Mouse (Mus musculus) forebrain, embryonic 14.5 days (tissue): ENCODE results near the gene Med20. TPM values are rescaled to one million over a fixed set of nuclear protein-coding genes. Genes with fewer than 3 reads are reported as not detected.
A peak's percentile ranks its signal among the peaks of the same experiment; 100 is the strongest.

ENCODE experiments used
- ATAC-seq: fragments of 200-750 bp; cut with Nextera tagmentation; 2 replicates; pipeline ENCODE4 v1.8.0; 2017; ENCODE audit warnings: mild to moderate bottlenecking, moderate library complexity
- DNase-seq: peaks from one replicate; pipeline ENCODE4 v3.0.0-alpha.2; 2015; ENCODE audit warnings: low spot score
- H3K27ac ChIP-seq: fragments of 300-500 bp; sonication (generic); 2 replicates; pipeline ENCODE4 v1.5.1; 2014; ENCODE audit warnings: low read depth, mild to moderate bottlenecking, control low read depth, low read length, moderate library complexity
- H3K27me3 ChIP-seq: fragments of 300-500 bp; sonication (generic); replicated peaks from 2 replicates; pipeline ENCODE4 v1.6.1; 2014; ENCODE audit warnings: low read length, control low read depth, mixed read lengths; ENCODE audit not compliant: control insufficient read depth, insufficient read depth
- H3K36me3 ChIP-seq: fragments of 300-500 bp; sonication (generic); 2 replicates; pipeline ENCODE4 v1.6.1; 2014; ENCODE audit warnings: low read length, control low read depth; ENCODE audit not compliant: control insufficient read depth, insufficient read depth
- H3K4me1 ChIP-seq: fragments of 300-500 bp; sonication (generic); 2 replicates; pipeline ENCODE4 v1.6.1; 2014; ENCODE audit warnings: antibody characterized with exemption, low read length, control low read depth; ENCODE audit not compliant: control insufficient read depth, insufficient read depth
- H3K4me2 ChIP-seq: fragments of 300-500 bp; sonication (generic); 2 replicates; pipeline ENCODE4 v1.6.1; 2014; ENCODE audit warnings: mild to moderate bottlenecking, control low read depth, low read length
- H3K4me3 ChIP-seq: fragments of 300-500 bp; sonication (generic); 2 replicates; pipeline ENCODE4 v1.5.1; 2014; ENCODE audit warnings: low read depth, low read length, control low read depth
- H3K9ac ChIP-seq: fragments of 300-500 bp; sonication (generic); 2 replicates; pipeline ENCODE4 v1.6.1; 2014; ENCODE audit warnings: mild to moderate bottlenecking, low read length, control low read depth, moderate library complexity
- H3K9me3 ChIP-seq: fragments of 300-500 bp; sonication (generic); replicated peaks from 2 replicates; pipeline ENCODE4 v1.6.1; 2016; ENCODE audit warnings: low read length, control low read depth, mixed read lengths; ENCODE audit not compliant: control insufficient read depth
- WGBS: fragments of 180-500 bp; shearing (Covaris S2); extraction: QIAGEN DNeasy Blood & Tissue Kit; methylation state at CpG from one replicate; pipeline ENCODE4 v1.1.7; 2014; 5-methylcytosine and 5-hydroxymethylcytosine counted together
- polyA plus RNA-seq: library from polyadenylated mRNA; unstranded; fragments of >200 nt; fragmentation: Nextera tagmentation; extraction: Ambion mirVana; gene quantifications from 2 replicates; pipeline ENCODE4 v1.2.1, GENCODE M21; 2014

Gene Med20
- polyA plus RNA-seq, 1 experiment from 2014 or later: 55.4 TPM

DNA sequence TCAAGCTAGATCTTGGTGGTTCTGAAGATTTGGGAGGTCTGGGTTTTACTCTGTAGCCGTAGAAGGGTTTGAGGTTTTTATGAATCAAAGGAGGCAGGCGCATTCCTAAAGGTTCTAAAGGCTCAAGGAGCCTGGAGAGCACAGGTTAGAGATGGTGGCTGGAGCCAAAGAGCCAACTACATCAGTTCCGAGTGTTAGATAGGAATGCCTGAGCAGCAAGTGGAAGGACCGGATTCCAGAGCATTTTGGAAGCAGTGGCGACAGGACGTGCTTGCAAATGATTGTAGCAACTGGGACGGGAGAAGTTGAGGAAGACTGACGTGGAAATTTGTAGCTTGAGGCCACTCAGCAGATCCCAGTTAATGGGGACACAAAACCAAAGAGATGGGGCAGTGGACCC lies 37.4 kb upstream of the Med20 start:
- 74% methylated on average over 8 of the region's 8 CpGs for WGBS

DNA sequence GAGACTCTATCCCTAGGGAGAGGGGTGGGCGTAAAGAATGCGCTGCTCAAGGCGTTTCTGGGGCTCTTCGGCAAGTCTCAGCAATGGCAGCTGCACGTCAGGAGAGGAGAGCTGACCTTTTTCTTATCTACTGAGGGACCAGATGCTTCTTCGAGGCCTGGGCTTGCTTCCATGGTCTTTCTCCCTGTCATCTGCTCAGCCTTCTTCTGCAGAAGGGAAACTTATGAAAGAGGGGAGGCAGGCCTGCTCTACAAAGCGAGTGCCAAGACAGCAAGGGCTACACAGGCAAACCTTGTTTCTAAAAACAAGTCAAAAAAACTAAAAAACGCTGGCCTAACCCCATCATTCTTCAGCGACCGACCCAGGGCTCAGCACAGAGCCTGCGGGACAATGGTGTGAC lies 36.6 kb upstream of the Med20 start:
- no peak for DNase-seq
- no peaks in the 10 kb centered on the region for H3K36me3 ChIP-seq
- no peak overlapping the region for H3K9ac ChIP-seq
- H3K9me3 ChIP-seq: no peaks in the 10 kb centered on the region
- H3K27ac ChIP-seq: no peak overlapping the region
- ATAC-seq: no peak
- 77% methylated on average over 11 of the region's 11 CpGs for WGBS
- no peaks in the 10 kb centered on the region for H3K27me3 ChIP-seq
- no peak overlapping the region for H3K4me3 ChIP-seq
- no peak overlapping the region for H3K4me2 ChIP-seq
- H3K4me1 ChIP-seq: no peaks in the 10 kb centered on the region

More for the DNA sequence above, 37.4 kb upstream of the Med20 start:
- H3K27ac ChIP-seq: no peak overlapping the region
- H3K4me2 ChIP-seq: no peak overlapping the region
- ATAC-seq (no peak), DNase-seq (no peak)
- H3K9ac ChIP-seq: no peak overlapping the region
- H3K4me3 ChIP-seq: no peak overlapping the region
- no peaks in the 10 kb centered on the region for H3K4me1 ChIP-seq
- no peaks in the 10 kb centered on the region for H3K9me3 ChIP-seq
- H3K27me3 ChIP-seq: no peaks in the 10 kb centered on the region
- no peaks in the 10 kb centered on the region for H3K36me3 ChIP-seq

- WGBS: 84% methylated on average over 6 of the region's 6 CpGs
- no peak overlapping the region for H3K4me2 ChIP-seq
- H3K9me3 ChIP-seq: no peaks in the 10 kb centered on the region
- H3K36me3 ChIP-seq: no peaks in the 10 kb centered on the region
- no peak overlapping the region for H3K4me3 ChIP-seq
- no peak overlapping the region for H3K27ac ChIP-seq
- no peak overlapping the region for H3K9ac ChIP-seq
- no peaks in the 10 kb centered on the region for H3K27me3 ChIP-seq
- ATAC-seq: no peak
- DNase-seq: no peak
- no peaks in the 10 kb centered on the region for H3K4me1 ChIP-seq
These were observed 32.7 kb upstream of the Med20 start for GRCm38 (mm10) chr17:47578655-47579054.

GRCm38 (mm10) chr17:47580962-47581361 lies 30.4 kb upstream of the Med20 start:
- ATAC-seq: no peak
- WGBS: 94% methylated on average over 4 of the region's 4 CpGs

GRCm38 (mm10) chr17:47588517-47588916 lies 22.9 kb upstream of the Med20 start:
- DNase-seq: no peak
- ATAC-seq: no peak
- 88% methylated on average over 8 of the region's 8 CpGs for WGBS

More at GRCm38 (mm10) chr17:47580962-47581361, 30.4 kb upstream of the Med20 start:
- Histone ChIP-seq H3K27ac (no peak overlapping the region), H3K4me1 (no peaks in the 10 kb centered on the region), H3K4me2 (no peak overlapping the region), H3K36me3 (no peaks in the 10 kb centered on the region), H3K27me3 (no peaks in the 10 kb centered on the region), H3K9ac (no peak overlapping the region), H3K4me3 (no peak overlapping the region), H3K9me3 (no peaks in the 10 kb centered on the region)
- DNase-seq: no peak

GRCm38 (mm10) chr17:47591073-47591472 lies 20.3 kb upstream of the Med20 start:
- no peak overlapping the region for H3K4me3 ChIP-seq
- ATAC-seq (no peak), DNase-seq (no peak)
- H3K36me3 ChIP-seq: no peaks in the 10 kb centered on the region
- no peaks in the 10 kb centered on the region for H3K9me3 ChIP-seq
- no peak overlapping the region for H3K4me2 ChIP-seq
- WGBS: 94% methylated on average over 3 of the region's 3 CpGs
- H3K4me1 ChIP-seq: peaks cover 11% of the 10 kb centered on the region
- no peaks in the 10 kb centered on the region for H3K27me3 ChIP-seq
- H3K9ac ChIP-seq: no peak overlapping the region
- H3K27ac ChIP-seq: no peak overlapping the region

More at GRCm38 (mm10) chr17:47588517-47588916, 22.9 kb upstream of the Med20 start:
- H3K4me1 ChIP-seq: no peaks in the 10 kb centered on the region
- no peak overlapping the region for H3K4me3 ChIP-seq
- no peaks in the 10 kb centered on the region for H3K36me3 ChIP-seq
- H3K4me2 ChIP-seq: no peak overlapping the region
- H3K9me3 ChIP-seq: no peaks in the 10 kb centered on the region
- H3K9ac ChIP-seq: no peak overlapping the region
- no peak overlapping the region for H3K27ac ChIP-seq
- no peaks in the 10 kb centered on the region for H3K27me3 ChIP-seq

DNA sequence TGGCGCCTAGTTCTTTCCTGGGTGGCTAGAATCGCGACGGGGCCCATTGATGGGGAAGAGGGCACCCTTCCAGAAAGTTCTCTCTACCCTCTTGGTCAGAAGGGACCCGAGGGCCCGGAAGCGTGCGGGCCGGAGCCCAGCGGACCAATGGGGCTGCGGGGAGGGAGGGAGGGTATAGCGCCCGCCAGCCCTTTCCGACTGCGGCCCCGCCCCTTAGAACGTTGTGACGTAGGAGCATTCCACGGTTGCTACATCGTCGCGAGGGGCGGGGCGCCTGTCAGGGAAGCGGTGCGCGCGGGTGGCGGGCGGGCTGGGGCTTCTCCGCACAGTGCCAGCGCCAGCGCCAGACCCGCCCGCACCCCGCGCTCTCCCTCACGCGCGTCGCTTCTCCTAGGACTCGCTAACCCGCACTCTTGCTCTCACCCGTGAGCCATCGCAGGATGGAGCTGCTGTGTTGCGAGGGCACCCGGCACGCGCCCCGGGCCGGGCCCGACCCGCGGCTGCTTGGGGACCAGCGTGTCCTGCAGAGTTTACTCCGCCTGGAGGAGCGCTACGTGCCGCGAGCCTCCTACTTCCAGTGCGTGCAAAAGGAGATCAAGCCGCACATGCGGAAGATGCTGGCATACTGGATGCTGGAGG lies 18.0 kb upstream of the Med20 start:
- under 1% methylated on average over 55 of the region's 63 CpGs for WGBS
- Histone ChIP-seq H3K27me3 (no peaks in the 10 kb centered on the region), H3K4me1 (peaks cover 15% of the 10 kb centered on the region), H3K4me2 (peak overlapping the region; percentile 98), H3K9me3 (no peaks in the 10 kb centered on the region), H3K36me3 (no peaks in the 10 kb centered on the region), H3K4me3 (peak overlapping the region; percentile 64), H3K9ac (peak overlapping the region; percentile 75), H3K27ac (peak overlapping the region; percentile 68)
- ATAC-seq (peak; percentile 91), DNase-seq (peak; percentile 96)

DNA sequence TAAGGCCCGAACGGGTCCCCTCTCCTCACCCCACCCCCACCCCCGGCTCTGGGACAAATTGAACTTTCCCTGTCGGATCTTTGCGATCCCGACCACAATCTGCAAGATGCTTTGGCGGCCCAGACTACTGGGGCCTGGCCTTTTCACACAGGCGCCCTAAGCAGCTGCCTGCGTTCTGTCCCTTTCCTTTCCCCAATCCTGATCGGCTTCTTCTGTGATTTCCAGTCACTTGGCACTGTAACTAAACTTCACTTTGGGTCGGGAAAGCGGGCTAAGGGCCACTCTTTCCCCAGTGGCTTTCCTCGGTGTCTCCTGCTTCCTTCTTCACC lies 17.6 kb upstream of the Med20 start:
- peak overlapping the region; percentile 75 for H3K9ac ChIP-seq
- peak overlapping the region; percentile 68 for H3K27ac ChIP-seq
- no peaks in the 10 kb centered on the region for H3K9me3 ChIP-seq
- DNase-seq (no peak), ATAC-seq (no peak)
- H3K4me1 ChIP-seq: peaks cover 15% of the 10 kb centered on the region
- H3K36me3 ChIP-seq: peaks cover 2% of the 10 kb centered on the region; the same call in 1 of the 2 replicates
- H3K27me3 ChIP-seq: no peaks in the 10 kb centered on the region
- H3K4me2 ChIP-seq: peak overlapping the region; percentile 98
- peak overlapping the region; percentile 64 for H3K4me3 ChIP-seq
- WGBS: 1% methylated on average over 13 of the region's 13 CpGs

- DNase-seq (peak; percentile 31), ATAC-seq (no peak)
- Histone ChIP-seq H3K4me3 (peak overlapping the region; percentile 64), H3K9ac (peak overlapping the region; percentile 75), H3K27ac (peak overlapping the region; percentile 81), H3K4me1 (peaks cover 15% of the 10 kb centered on the region), H3K4me2 (peak overlapping the region; percentile 98), H3K36me3 (peaks cover 8% of the 10 kb centered on the region), H3K9me3 (no peaks in the 10 kb centered on the region), H3K27me3 (no peaks in the 10 kb centered on the region)
- under 1% methylated on average over 36 of the region's 43 CpGs for WGBS
These were observed 17.0 kb upstream of the Med20 start for GRCm38 (mm10) chr17:47594183-47594968.
